Mouse (Mus musculus) CH12.LX (cell line): Measurements from ENCODE around the gene Mxra7. TPM values are rescaled to one million over a fixed set of nuclear protein-coding genes. Genes with fewer than 3 reads are reported as not detected.

Experiments used
- DNase-seq: peaks from one replicate; pipeline ENCODE4 v3.0.0-alpha.2; 2013; ENCODE audit errors: extremely low read depth
- H3K27ac ChIP-seq: 2 replicates; pipeline ENCODE4 v1.5.1; 2012; ENCODE audit warnings: low read depth, mild to moderate bottlenecking, control low read depth, moderate library complexity; ENCODE audit not compliant: insufficient read depth
- H3K27me3 ChIP-seq: replicated peaks from 2 replicates; pipeline ENCODE3; 2012; ENCODE audit warnings: inconsistent platforms
- H3K36me3 ChIP-seq, 2 experiments: replicated peaks in 1 of 2; 2 replicates each; pipeline versions ENCODE3 to v1.6.1; 2012; ENCODE audit warnings: inconsistent platforms in 1 of 2, low read length in 1 of 2, mild to moderate bottlenecking in 1 of 2, mixed read lengths in 1 of 2, moderate library complexity in 1 of 2; ENCODE audit not compliant: control insufficient read depth in 1 of 2, insufficient read depth in 1 of 2
- H3K4me1 ChIP-seq, 2 experiments: 2 replicates each; pipeline ENCODE4 v1.6.1; 2012; ENCODE audit warnings: inconsistent platforms in 1 of 2, moderate library complexity in 1 of 2; ENCODE audit not compliant: insufficient read depth in 2 of 2, control insufficient read depth in 1 of 2
- H3K4me2 ChIP-seq: 2 replicates; pipeline ENCODE4 v1.6.1; 2012; ENCODE audit warnings: low read depth, mild to moderate bottlenecking, control low read depth; ENCODE audit not compliant: poor library complexity, insufficient read depth, severe bottlenecking
- H3K4me3 ChIP-seq, 3 experiments: fragments of 150-350 bp in 1 of 3; sonication (generic) in 1 of 3; replicated peaks in 1 of 3; 2 replicates each; pipeline versions ENCODE3 to v1.5.1; 2011 to 2012; ENCODE audit warnings: low read depth in 2 of 3, low read length in 2 of 3, mild to moderate bottlenecking in 2 of 3, moderate library complexity in 2 of 3, control low read depth in 1 of 3, improper control_type of control experiment in 1 of 3, inconsistent platforms in 1 of 3, mixed read lengths in 1 of 3; ENCODE audit not compliant: poor library complexity in 1 of 3
- H3K79me2 ChIP-seq: replicated peaks from 2 replicates; pipeline ENCODE4 v1.6.1; 2012; ENCODE audit warnings: mild to moderate bottlenecking, moderate library complexity; ENCODE audit not compliant: control insufficient read depth, poor library complexity, insufficient read depth, severe bottlenecking; ENCODE audit errors: extremely low read depth
- H3K9ac ChIP-seq: 2 replicates; pipeline ENCODE4 v1.6.1; 2012; ENCODE audit warnings: low read depth, mild to moderate bottlenecking, control low read depth, moderate library complexity; ENCODE audit not compliant: insufficient read depth
- H3K9me3 ChIP-seq: replicated peaks from 2 replicates; pipeline ENCODE3; 2012; ENCODE audit warnings: low read length, inconsistent platforms, mixed read lengths
- CHD1 ChIP-seq: IDR thresholded peaks from 2 replicates; pipeline ENCODE4 v1.6.1; 2012; ENCODE audit warnings: low read depth, low read length, improper control_type of control experiment, inconsistent platforms
- E2F4 ChIP-seq: IDR thresholded peaks from 2 replicates; pipeline ENCODE4 v1.6.1; 2011; ENCODE audit warnings: low read depth, low read length, improper control_type of control experiment; ENCODE audit not compliant: insufficient replicate concordance
- ELF1 ChIP-seq: IDR thresholded peaks from 2 replicates; pipeline ENCODE4 v1.6.1; 2014; ENCODE audit warnings: low read depth, mild to moderate bottlenecking, inconsistent platforms, low read length, improper control_type of control experiment
- ETS1 ChIP-seq: conservative IDR thresholded peaks from 2 replicates; pipeline ENCODE4 v1.6.1; 2012; ENCODE audit warnings: low read depth, mild to moderate bottlenecking, inconsistent platforms, low read length, improper control_type of control experiment, moderate library complexity
- GABPA ChIP-seq: IDR thresholded peaks from 2 replicates; pipeline ENCODE4 v1.6.1; 2012; ENCODE audit warnings: low read depth, low read length, improper control_type of control experiment, inconsistent platforms; ENCODE audit not compliant: insufficient replicate concordance
- HCFC1 ChIP-seq: IDR thresholded peaks from 2 replicates; pipeline ENCODE4 v1.6.1; 2012; ENCODE audit warnings: low read depth, mild to moderate bottlenecking, inconsistent platforms, low read length, improper control_type of control experiment
- JUN ChIP-seq: IDR thresholded peaks from 2 replicates; pipeline ENCODE4 v1.6.1; 2011; ENCODE audit warnings: low read depth, mild to moderate bottlenecking, low read length, improper control_type of control experiment, moderate library complexity; ENCODE audit not compliant: insufficient read depth
- JUND ChIP-seq: conservative IDR thresholded peaks from 2 replicates; pipeline ENCODE4 v1.6.1; 2011; ENCODE audit warnings: low read depth, low read length, improper control_type of control experiment
- KAT2A ChIP-seq: IDR thresholded peaks from 2 replicates; pipeline ENCODE4 v1.6.1; 2012; ENCODE audit warnings: low read length, improper control_type of control experiment, inconsistent platforms; ENCODE audit not compliant: insufficient replicate concordance
- MAX ChIP-seq: IDR thresholded peaks from 2 replicates; pipeline ENCODE4 v1.6.1; 2011; ENCODE audit warnings: low read length, improper control_type of control experiment
- MAZ ChIP-seq: IDR thresholded peaks from 2 replicates; pipeline ENCODE4 v1.6.1; 2012; ENCODE audit warnings: low read depth, mild to moderate bottlenecking, inconsistent platforms, low read length, improper control_type of control experiment, moderate library complexity
- MEF2A ChIP-seq: IDR thresholded peaks from 2 replicates; pipeline ENCODE4 v1.6.1; 2014; ENCODE audit warnings: low read depth, mild to moderate bottlenecking, inconsistent platforms, low read length, improper control_type of control experiment, borderline replicate concordance
- MXI1 ChIP-seq: IDR thresholded peaks from 2 replicates; pipeline ENCODE4 v1.6.1; 2011; ENCODE audit warnings: mild to moderate bottlenecking, low read depth, low read length, improper control_type of control experiment
- NRF1 ChIP-seq: IDR thresholded peaks from 2 replicates; pipeline ENCODE4 v1.6.1; 2014; ENCODE audit warnings: low read depth, mild to moderate bottlenecking, inconsistent platforms, low read length, improper control_type of control experiment, moderate library complexity
- SIN3A ChIP-seq: IDR thresholded peaks from 2 replicates; pipeline ENCODE4 v1.6.1; 2012; ENCODE audit warnings: low read length, improper control_type of control experiment, inconsistent platforms
- SMC3 ChIP-seq: IDR thresholded peaks from 2 replicates; pipeline ENCODE4 v1.6.1; 2011; ENCODE audit warnings: low read depth, low read length, improper control_type of control experiment
- TCF12 ChIP-seq: IDR thresholded peaks from 2 replicates; pipeline ENCODE4 v1.6.1; 2014; ENCODE audit warnings: low read depth, mild to moderate bottlenecking, inconsistent platforms, low read length, improper control_type of control experiment
- UBTF ChIP-seq: IDR thresholded peaks from 2 replicates; pipeline ENCODE4 v1.6.1; 2012; ENCODE audit warnings: low read depth, mild to moderate bottlenecking, inconsistent platforms, low read length, improper control_type of control experiment, moderate library complexity
- USF2 ChIP-seq: conservative IDR thresholded peaks from 2 replicates; pipeline ENCODE4 v1.6.1; 2011; ENCODE audit warnings: low read depth, low read length, improper control_type of control experiment
- ZKSCAN1 ChIP-seq: IDR thresholded peaks from 2 replicates; pipeline ENCODE4 v1.6.1; 2012; ENCODE audit warnings: low read depth, inconsistent platforms, low read length, improper control_type of control experiment, borderline replicate concordance
- ZNF384 ChIP-seq: IDR thresholded peaks from 2 replicates; pipeline ENCODE4 v1.6.1; 2012; ENCODE audit warnings: low read depth, low read length, improper control_type of control experiment, inconsistent platforms
- dilution Hi-C: fragments of 300-500 bp; cut with MboI; formaldehyde crosslinking; loops from 2 replicates; pipeline ENCODE4 v1.14.3; 2020; ENCODE audit warnings: low sequenced_read_pairs; ENCODE audit not compliant: extremely low pct_unique_long_range_greater_than_20kb, extremely low pct_ligation_motif_present
- in situ Hi-C: fragments of 300-500 bp; cut with MboI; formaldehyde crosslinking; loops from 3 replicates; pipeline ENCODE4 v1.14.3; 2019; ENCODE audit warnings: low sequenced_read_pairs, low pct_ligation_motif_present, low pct_unique_long_range_greater_than_20kb, mixed read lengths
- polyA plus RNA-seq: library from polyadenylated mRNA; unstranded; fragments of >175 nt; gene quantifications from 2 replicates; pipeline ENCODE4 v1.2.1, GENCODE M21; 2012; ENCODE audit warnings: low read depth; ENCODE audit not compliant: insufficient read length
- total RNA-seq, 2 experiments: library from RNA; depleted of rRNA; stranded (reverse); fragments of 300-350 nt in 1 of 2; fragments of >200 nt in 1 of 2; gene quantifications; 2 replicates each; pipeline ENCODE4 v1.2.3; 2012 to 2014

The Mxra7 gene
- total and polyA plus RNA-seq, 3 experiments = not detected

DNA sequence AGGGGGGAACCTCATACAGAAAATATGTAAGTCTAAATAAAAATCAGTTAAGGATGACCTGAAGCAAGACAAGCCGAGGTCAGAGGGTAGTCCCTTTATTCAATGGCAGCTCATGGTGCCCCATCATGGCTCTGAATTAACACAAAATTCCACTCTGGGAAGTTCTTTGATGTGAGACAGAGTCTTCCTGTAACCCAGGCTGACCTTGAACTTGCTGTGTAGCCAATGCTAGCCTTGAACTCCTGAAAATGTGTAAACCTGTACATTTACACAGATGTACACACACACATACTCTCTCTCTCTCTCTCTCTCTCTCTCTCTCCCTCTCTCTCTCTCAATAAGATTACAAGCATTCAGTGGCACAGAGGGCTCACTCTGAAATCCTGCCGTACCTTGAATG is 62.9 kb downstream of the Mxra7 start:
- TF ChIP-seq SIN3A (no peak), TCF12 (no peak), HCFC1 (no peak), MAZ (no peak), MXI1 (no peak), ZKSCAN1 (no peak)
- TF ChIP-seq, all 38 proteins: peak for 0
- no peak for DNase-seq
- H3K27ac ChIP-seq = no peak overlapping the region
- H3K27me3 ChIP-seq = peaks cover 2% of the 10 kb centered on the region
- H3K4me1 ChIP-seq = no peaks in the 10 kb centered on the region
- H3K9ac ChIP-seq = no peak overlapping the region
- in situ Hi-C loops = no loop called here
- H3K4me3 ChIP-seq = no peak overlapping the region
- no peaks in the 10 kb centered on the region for H3K36me3 ChIP-seq
- dilution Hi-C loops = no loop called here
- H3K9me3 ChIP-seq = peaks cover 2% of the 10 kb centered on the region
- no peaks in the 10 kb centered on the region for H3K79me2 ChIP-seq
- no peak overlapping the region for H3K4me2 ChIP-seq

DNA sequence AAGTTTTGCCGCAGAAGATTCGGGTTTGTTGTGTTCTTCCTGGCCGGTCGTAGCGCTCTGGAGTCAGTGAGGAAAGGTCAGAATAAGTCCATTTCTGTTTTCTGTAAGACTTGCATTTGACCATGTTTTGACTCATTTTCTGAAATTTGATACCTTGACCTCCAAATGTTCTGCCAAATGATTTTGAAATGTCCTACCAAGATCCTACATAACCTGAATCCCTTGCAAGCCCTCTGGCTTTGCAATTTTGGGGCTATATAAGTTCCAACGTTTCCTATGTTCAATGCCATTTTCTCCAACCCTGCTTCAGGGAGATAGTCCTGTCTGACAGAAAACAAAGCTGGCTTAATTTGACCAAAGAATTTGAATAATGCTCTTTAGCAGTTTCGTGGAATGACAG is 63.5 kb downstream of the Mxra7 start:
- dilution Hi-C loops (no loop called here), in situ Hi-C loops (no loop called here)
- H3K9me3 ChIP-seq = peaks cover 2% of the 10 kb centered on the region
- no peak overlapping the region for H3K4me3 ChIP-seq
- H3K27ac ChIP-seq = no peak overlapping the region
- H3K4me2 ChIP-seq = no peak overlapping the region
- no peak overlapping the region for H3K9ac ChIP-seq
- peaks cover 2% of the 10 kb centered on the region for H3K27me3 ChIP-seq
- TF ChIP-seq ELF1 = no peak
- no peak for TF ChIP-seq NRF1
- TF ChIP-seq MEF2A = no peak
- TF ChIP-seq MAX = no peak
- TF ChIP-seq E2F4 = no peak
- no peaks in the 10 kb centered on the region for H3K4me1 ChIP-seq
- H3K36me3 ChIP-seq = no peaks in the 10 kb centered on the region
- no peaks in the 10 kb centered on the region for H3K79me2 ChIP-seq
- no peak for DNase-seq

DNA sequence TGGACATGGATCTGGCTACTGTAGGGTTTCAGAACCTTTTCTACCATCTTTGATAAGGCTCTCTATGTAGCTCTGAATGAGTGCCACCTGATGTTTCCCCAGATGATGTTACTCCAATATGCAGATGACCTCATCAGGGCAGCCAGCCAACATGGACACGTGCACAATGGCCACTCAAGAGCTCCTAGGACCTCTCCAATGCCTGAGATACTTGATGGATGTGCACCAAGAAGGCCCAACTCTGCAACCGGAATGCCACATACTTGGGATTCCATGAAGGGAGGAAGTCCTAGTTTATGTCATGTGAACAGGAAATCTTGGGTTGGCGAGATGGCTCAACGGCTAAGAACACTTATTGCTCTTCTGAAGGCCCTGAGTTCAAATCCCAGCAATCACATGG is 72.7 kb downstream of the Mxra7 start:
- Histone ChIP-seq H3K79me2 (no peaks in the 10 kb centered on the region), H3K27ac (no peak overlapping the region), H3K9ac (no peak overlapping the region), H3K36me3 (no peaks in the 10 kb centered on the region), H3K4me1 (no peaks in the 10 kb centered on the region), H3K27me3 (peaks cover 3% of the 10 kb centered on the region), H3K4me2 (no peak overlapping the region), H3K4me3 (no peak overlapping the region), H3K9me3 (peaks cover 2% of the 10 kb centered on the region)
- no peak for DNase-seq
- TF ChIP-seq E2F4 (no peak), JUN (no peak), GABPA (no peak), USF2 (no peak), MXI1 (no peak), KAT2A (no peak), ZKSCAN1 (no peak), ELF1 (no peak), ETS1 (no peak), UBTF (no peak), TCF12 (no peak), MEF2A (no peak), ZNF384 (no peak), SMC3 (no peak), JUND (no peak), CHD1 (no peak)
- dilution Hi-C loops = no loop called here
- in situ Hi-C loops = no loop called here
